Mouse (Mus musculus): ENCODE data around the gene Gm13420.
A peak's percentile ranks its signal among the peaks of the same experiment; 100 is the strongest.
"Not testable (repeated sequence)": the region's sequence is repeated elsewhere in the genome, so short reads cannot be mapped to it uniquely, and the experiment has no call there.

Gm13420 gene

DNA sequence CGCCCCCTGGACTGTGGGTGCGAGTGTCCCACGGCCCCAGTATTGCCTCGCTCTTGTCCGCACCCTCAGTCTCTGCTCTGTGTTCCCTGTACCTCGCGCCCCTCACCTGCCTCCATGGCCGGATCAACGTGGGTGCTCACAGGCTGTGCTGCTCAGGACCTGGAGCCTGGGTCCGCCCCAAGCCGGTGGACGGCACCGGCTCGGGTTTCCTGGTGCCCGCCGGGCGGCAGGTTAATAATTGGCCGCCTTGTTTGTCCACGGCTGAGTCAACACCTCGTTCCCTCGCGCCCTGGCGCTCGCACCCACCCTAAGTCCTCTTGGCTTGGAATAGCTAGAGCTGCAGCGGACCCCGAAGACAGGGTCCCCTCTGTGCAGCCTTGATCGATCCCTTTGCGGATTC, at the start of gene Gm13420:
Gene Gm13420 (minus strand): TSS at position 189 of the 400 bp plus-strand sequence.
- DNase-seq: no peak

DNA sequence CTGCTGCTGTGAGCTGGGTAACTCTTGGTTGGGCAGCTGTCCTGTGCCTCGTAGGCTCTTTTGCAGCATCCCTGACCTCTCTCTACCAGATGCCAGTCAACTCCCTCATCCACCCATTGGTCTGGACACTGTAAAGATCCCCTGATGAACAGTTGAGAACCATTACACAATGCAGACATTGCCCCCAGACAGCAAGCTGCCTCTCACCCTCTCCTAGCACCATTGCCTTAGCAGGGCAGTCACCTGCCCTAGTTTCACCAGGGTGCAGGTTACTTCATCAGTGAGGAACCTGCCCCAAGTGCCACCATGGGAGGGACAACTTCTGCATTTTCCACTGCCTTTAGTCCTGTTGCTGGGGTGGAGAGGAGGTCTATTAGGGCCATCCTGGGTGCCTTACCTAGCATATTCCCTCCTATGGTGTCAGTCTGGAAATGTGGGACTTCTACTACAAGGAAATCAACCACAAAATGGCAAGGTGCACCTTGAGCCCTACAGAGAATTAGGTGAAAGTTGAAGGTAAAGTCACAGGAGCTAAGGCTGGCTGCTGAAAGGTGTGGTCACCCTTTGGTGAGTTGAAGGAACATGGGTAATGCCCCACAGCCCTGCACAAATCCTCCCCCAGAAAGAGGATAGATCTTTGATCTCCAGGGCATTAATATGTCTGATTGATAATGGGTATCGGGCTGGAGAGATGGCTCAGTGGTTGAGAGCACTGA, 41.4 kb upstream of the Gm13420 start:
- no peak for DNase-seq

GRCm38 (mm10) chr2:29787937-29788681, 36.6 kb upstream of the Gm13420 start, which contains the start of gene Trub2:
TSS of gene Trub2 (minus strand) at chr2:29788502.
- DNase-seq: peak; percentile 90

DNA sequence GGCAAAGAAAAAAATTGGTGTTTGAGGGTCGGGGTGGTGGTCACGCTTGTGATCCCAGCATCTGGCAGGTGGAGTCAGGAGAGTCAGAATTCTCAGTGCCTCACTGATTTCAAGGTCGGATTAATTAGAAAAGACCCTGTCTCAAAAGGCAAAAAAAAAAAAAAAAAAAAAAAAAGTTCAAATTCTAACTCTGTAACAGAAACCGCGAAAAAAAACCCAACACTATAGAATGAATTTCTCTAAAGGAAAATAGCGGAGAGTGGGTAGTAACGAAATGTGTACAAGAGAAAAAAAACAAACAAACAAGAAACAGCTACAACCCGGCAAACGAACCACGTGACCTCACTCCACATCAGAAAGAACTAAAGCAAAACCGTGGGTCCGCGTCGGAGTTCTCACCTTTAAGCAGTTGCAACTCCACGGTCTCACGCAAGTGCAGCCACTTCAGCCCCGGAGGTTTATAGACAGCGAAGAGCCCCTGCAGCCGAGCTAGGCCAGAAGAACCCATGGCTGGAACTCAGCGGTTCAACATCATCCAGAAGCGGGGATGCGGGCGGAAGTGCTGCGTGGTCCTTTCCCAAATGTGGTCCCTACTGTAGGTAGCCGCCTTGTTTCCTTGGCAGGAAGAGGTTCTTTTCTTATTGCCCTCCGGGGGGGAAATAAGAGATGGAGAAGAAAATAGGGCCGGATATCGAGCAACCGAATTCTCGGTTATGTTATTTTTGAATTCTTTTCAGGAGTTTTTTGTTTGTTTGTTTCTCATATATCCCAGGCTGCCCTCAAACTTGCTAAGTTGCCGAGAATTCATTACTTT, 35.8 kb upstream of the Gm13420 start, which contains the start of gene Coq4:
Gene Coq4 (plus strand): TSS at position 390 of the 814 bp plus-strand sequence.
- peak; percentile 87 for DNase-seq

GRCm38 (mm10) chr2:29784290-29784689, 32.8 kb upstream of the Gm13420 start:
- no peak for DNase-seq

DNA sequence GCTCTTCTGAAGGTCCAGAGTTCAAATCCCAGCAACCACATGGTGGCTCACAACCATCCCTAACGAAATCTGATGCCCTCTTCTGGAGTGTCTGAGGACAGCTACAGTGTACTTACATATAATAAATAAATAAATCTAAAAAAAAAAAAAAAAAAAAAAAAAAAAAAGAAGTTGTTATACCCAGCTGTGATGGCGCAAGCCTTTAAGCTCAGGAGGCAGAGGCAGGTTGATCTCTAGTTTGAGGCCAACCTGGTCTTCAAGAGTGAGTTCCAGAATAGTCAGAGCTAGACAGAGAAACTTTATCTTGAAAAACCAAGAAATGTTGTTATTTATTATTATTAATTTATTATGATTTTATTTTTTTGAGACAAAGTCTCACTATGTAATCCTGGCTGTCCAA, 29.8 kb upstream of the Gm13420 start:
- not testable (repeated sequence) for DNase-seq

DNA sequence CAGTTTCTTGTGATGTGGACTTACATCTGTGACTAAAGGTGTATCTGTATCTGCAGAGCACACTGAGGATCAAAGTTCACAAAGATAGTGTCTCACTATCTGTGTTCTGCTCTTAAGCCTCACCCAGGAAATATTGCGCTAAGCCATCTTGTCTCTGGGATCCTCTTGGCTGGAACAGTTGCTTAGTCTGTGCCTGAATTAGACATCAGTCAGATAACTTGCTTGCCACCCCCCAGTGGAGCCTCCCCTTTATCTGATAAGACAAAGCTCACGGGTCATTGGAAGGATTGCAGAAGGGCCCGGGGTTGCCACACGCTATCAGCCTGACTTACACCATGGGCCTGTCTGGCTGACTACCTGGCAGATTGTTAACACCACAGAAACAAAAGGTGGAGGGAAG, 21.8 kb upstream of the Gm13420 start:
- no peak for DNase-seq

GRCm38 (mm10) chr2:29771611-29772461, 20.4 kb upstream of the Gm13420 start:
- DNase-seq: no peak

DNA sequence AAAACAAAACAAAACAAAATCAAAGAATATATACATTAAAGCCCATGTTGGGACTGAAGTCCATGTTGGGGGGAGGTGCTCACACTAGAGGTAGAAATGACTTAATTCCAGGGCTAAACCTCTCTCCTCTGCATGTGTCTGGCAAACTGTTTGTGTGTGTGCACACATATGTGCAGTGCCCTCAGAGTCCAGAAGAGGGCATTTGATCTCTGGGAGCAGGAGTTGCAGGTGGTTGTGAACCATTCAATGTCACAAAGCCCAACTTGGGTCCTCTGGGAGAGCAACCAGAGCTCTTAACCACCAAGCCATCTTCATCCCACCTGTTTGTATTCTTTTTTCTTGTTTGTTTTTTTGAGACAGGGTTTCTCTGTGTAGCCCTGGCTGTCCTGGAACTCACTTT, 18.7 kb upstream of the Gm13420 start:
- DNase-seq: no peak

GRCm38 (mm10) chr2:29768901-29769300, 17.4 kb upstream of the Gm13420 start:
- no peak for DNase-seq

DNA sequence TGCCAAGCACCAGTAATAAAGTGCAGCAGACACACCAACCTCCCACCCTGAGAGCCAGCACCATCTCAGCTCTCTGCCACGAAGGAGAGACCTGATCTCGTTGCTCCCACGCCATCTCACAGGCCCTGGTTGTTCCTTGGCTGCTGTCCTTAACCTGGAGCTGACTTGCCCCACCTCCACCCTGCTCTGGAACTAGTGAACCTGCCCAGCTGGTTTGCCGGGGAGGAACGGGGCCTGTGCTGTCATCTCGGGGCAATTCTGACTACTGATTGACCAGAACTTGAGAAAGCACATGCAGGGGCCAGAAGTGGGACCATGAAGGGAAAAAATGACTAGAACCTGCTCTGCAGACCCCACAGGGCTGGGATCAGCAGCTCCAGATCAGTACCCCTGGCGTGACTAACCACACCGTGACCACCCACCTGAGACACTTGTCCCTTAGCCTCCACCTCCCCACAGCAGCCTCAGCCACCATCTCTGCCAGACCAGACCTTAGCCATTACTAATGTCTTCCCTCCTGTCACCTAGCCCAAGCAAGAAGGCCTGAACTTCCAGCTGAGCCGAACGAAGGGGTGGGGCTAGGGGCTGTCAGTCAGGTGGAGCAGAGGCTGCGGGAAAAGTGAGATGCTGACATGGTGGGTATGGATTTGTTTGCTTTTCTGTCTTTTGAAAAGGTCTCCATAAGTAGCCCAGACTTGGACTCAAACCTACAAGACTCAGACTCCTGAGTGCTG, 16.7 kb upstream of the Gm13420 start:
- DNase-seq: no peak

DNA sequence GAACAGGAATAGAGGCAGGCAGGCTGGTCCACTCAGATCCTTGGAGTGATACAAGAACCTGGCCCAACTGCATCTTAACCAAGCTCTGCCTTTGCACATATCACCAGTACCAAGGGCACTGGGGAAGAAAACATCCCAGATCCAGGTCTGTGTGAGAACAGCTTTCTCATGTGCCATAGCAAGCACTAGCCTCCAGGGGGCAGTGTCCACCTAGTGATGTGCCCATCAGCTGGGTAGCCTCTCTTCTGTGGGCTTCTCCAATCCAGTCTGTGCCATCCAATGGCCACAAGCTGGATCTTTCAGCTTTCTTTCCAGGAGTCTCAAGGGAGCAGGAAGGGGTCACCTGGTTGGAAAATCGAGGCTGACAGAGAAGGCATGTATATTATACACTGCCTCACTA, 13.3 kb upstream of the Gm13420 start:
- DNase-seq: peak; percentile 20

GRCm38 (mm10) chr2:29755693-29756092, 4.2 kb upstream of the Gm13420 start:
- no peak for DNase-seq

GRCm38 (mm10) chr2:29752397-29752796, 912 bp upstream of the Gm13420 start:
- DNase-seq: no peak

GRCm38 (mm10) chr2:29748499-29748898, 3.0 kb downstream of the Gm13420 start:
- DNase-seq: no peak

DNA sequence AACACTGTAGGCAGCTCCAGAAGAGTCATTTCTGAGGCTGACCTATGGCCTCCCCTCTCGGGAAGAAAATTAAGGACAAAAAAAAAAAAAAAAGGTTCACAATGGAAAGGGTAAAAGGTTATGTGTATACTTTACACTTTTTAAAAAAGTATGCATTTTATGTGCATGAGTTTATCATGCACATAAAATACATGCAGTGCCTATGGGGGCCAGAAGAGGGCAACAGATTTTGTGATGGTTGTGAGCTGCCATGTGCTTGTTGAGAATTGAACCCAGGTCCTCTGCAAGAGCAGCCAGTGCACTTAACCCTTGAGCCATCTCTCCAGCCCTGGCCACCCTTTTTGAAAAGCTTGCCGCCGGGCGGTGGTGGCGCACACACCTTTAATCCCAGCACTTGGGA, 3.6 kb downstream of the Gm13420 start:
- DNase-seq: no peak

DNA sequence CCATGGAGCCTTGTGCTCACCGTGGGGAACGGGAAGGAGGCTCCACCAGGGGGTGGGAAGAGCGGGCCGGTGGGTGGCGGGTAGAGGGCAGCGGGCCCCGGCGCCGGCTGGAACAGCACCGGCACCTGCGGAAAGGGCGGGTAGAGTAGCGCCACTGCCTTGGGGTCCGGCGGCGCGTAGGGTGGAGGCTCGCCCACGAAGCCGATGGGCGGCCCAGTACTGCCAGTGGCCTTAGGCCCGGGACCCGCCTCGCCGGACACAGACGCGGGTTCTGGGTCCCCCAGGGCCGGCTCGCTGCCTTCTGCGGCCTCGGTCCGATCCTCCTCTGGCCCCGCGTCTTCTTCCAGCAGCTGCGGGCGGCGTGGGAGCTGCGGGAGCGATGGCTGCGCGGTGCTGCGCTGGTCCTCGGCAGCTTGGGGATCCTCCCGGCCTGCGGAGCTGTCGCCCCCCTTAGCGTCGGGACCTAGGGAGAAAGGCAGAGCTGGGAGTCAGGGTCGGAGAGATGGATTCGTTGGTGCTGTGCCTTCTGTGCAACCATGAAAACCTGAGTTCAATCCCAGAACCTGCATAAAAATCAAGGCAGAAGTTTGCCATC, 4.2 kb downstream of the Gm13420 start:
- DNase-seq: peak; percentile 37

DNA sequence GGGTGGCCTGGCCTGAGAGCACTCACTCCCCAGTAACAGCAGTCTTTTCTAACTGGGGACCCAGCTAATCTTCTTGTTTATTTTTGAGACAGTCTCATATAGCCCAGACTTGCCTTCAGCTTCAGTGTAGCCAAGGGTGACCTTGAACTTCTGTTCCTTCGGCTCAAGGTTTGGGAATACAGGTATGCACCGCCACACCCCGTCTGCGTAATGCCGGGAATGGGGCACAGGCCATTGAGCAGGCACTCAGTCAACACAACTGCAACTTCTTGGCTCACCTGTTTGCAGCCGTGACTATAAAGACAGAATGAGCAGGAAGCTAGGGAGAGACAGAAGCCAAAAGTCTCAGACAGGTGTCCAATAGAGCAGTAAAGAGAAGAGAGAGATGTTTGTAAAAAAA, 7.2 kb downstream of the Gm13420 start:
- no peak for DNase-seq

- DNase-seq: no peak
These were observed 10.3 kb downstream of the Gm13420 start for GRCm38 (mm10) chr2:29741207-29741606.

DNA sequence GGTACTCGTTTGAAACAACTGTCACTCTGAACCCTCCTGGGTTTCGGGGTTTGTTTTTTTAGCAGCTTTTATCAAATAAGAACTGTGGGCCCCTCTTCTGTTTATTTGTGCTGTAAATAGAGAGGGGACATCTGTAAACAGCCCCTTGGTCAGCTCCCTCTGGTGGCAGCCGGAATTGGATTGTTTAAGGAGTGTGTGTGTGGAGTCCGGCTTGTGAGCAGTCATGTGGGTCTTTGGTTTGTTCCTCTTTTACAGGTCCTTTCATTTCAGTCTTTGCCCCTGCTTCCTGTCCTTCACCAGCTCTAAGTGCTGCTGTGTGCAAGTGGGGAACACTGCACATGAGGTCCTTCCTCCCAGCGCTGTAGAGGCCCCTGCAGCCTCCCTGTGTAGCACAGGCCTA, 12.1 kb downstream of the Gm13420 start:
- peak; percentile 21 for DNase-seq

DNA sequence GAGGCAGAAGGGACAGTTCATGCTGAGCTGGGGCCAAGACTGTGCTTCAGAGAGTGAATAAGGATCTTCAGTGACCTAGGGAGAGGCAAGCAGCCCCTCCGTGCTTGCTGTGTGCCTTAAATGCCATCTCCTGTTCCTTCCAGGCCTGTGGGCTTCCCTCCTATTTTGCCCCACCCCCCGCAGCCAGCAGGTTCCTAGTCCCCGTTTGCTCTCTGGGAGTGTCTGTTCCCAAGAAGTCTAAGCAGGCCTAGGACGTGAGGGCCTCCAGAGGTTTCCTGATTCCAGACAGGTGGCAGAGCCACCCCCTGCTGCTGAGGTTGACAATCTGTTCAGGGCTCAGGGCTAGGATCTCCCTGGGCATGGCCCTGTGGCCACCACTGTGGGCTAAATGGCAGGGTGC, 12.7 kb downstream of the Gm13420 start:
- no peak for DNase-seq

All from right cerebral cortex, postnatal 25 days (tissue).